22 mouse cellular contexts compared by ENCODE assay signal in the genomic region with DNA sequence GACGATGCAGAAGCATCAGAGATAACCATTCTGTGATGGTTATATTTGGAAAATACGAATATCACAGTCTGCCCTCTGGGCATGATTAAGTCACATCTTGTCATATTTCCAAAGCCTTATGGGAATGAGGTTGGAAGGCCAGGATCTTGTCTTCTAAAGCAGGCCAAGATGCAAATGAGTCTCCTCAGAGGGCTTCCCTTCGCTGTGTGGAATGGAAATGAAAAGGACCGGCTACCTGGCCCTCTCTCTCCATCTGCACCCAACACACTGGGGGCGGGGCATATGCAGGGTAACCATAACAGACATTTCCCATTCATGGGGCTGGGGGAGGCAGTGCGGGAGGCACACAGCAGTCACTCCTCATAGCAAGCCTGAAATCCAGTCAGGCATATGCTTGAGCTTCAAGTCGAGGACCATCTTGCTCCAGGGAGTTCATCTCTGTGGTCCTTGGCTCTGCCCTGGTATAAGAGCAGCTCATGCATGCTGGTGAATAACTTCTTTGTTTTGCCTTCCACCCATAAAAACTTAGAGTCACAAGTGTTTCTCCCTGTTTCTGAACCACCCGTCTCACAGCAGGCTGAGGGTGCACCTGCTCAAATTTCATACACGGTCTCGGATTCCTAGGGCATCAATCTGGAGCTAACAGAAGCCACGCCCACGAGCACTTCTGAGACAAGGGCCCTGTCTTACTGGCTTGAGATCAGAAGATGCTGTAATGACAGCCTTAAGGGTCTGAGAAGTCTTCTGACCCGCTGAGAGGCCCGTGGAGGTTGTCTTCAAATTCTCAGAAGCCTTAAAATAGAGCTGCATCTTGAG.
A peak's percentile ranks its signal among the peaks of the same experiment; 100 is the strongest.
DNase-seq lines count a peak whose midpoint lies in the region; ATAC-seq lines count a peak whose summit lies in the region.
"Had no signal": no experiment of that assay in that cellular context is flagged by ENCODE, and none has a peak within 500 bp of the region (broad histone marks: within the 10 kb centered on the region; RNA-seq: fewer than 3 reads in every experiment).

No protein-coding gene starts in this region.

- H3K9me3 ChIP-seq in kidney, embryonic 14.5 days (ENCODE audit: control insufficient read depth, low read length) = no peaks in the 10 kb centered on the region
- no peaks in the 10 kb centered on the region for H3K9me3 ChIP-seq in lung, embryonic 16.5 days (ENCODE audit: control insufficient read depth, low read length)
- H3K9me3 ChIP-seq: hindbrain, embryonic 12.5 days; liver, embryonic 12.5 days; neural tube, embryonic 13.5 days had no signal

- no peak overlapping the region for H3K4me3 ChIP-seq in kidney, embryonic 14.5 days (ENCODE audit: low read length)
- H3K4me3 ChIP-seq in lung, embryonic 16.5 days (ENCODE audit: low read length) = no peak overlapping the region
- H3K4me3 ChIP-seq: hindbrain, embryonic 12.5 days; layer of hippocampus, adult 2 months; liver, embryonic 12.5 days; neural tube, embryonic 13.5 days had no signal

- H3K9ac ChIP-seq in kidney, embryonic 14.5 days (ENCODE audit: low read depth, low read length) = no peak overlapping the region
- no peak overlapping the region for H3K9ac ChIP-seq in lung, embryonic 16.5 days (ENCODE audit: low read length)
- H3K9ac ChIP-seq: hindbrain, embryonic 12.5 days; liver, embryonic 12.5 days; neural tube, embryonic 13.5 days had no signal

- no peaks in the 10 kb centered on the region for H3K36me3 ChIP-seq in kidney, embryonic 14.5 days (ENCODE audit: control insufficient read depth, insufficient read depth, low read length)
- H3K36me3 ChIP-seq in lung, embryonic 16.5 days (ENCODE audit: control insufficient read depth, insufficient read depth, low read length) = no peaks in the 10 kb centered on the region
- H3K36me3 ChIP-seq: hindbrain, embryonic 12.5 days; liver, embryonic 12.5 days; neural tube, embryonic 13.5 days had no signal

- peak overlapping the region; percentile 37; the same call in 1 of the 2 replicates for H3K27ac ChIP-seq in kidney, embryonic 14.5 days (ENCODE audit: low read depth, low read length)
- H3K27ac ChIP-seq in lung, embryonic 16.5 days (ENCODE audit: low read length) = no peak overlapping the region
- H3K27ac ChIP-seq: hindbrain, embryonic 12.5 days; layer of hippocampus, adult 2 months; liver, embryonic 12.5 days; neural tube, embryonic 13.5 days had no signal

- 0 out of 2 replicates have a peak, but pooled peaks cover 4% of the 10 kb centered on the region for H3K4me1 ChIP-seq in kidney, embryonic 14.5 days (ENCODE audit: control insufficient read depth, insufficient read depth, low read length)
- peaks cover 6% of the 10 kb centered on the region; the same call in 1 of the 2 replicates for H3K4me1 ChIP-seq in lung, embryonic 16.5 days (replicated peaks; ENCODE audit: control insufficient read depth, insufficient read depth, low read length)
- H3K4me1 ChIP-seq: liver, embryonic 12.5 days had no signal

- WGBS in kidney, embryonic 14.5 days = 39% methylated on average over 14 of the region's 14 CpGs
- WGBS in lung, embryonic 16.5 days = 41% methylated on average over 14 of the region's 14 CpGs

- peak; percentile 54; the same call in 1 of the 2 replicates for ATAC-seq in kidney, embryonic 14.5 days (ENCODE audit: low FRiP score, low TSS enrichment)
- ATAC-seq in lung, embryonic 16.5 days (ENCODE audit: low read depth) = peak; percentile 25; the same call in 1 of the 2 replicates
- ATAC-seq: forebrain, embryonic 14.5 days; inflammation-experienced regulatory T-cells, adult 6 months; liver, embryonic 12.5 days; lung, postnatal 0 days had no signal

- H3K4me2 ChIP-seq in kidney, embryonic 14.5 days (replicated peaks; ENCODE audit: low read depth, low read length) = no peak overlapping the region
- H3K4me2 ChIP-seq in lung, embryonic 16.5 days (ENCODE audit: low read depth, low read length) = no peak overlapping the region
- H3K4me2 ChIP-seq: heart, embryonic 11.5 days; hindbrain, embryonic 12.5 days; liver, embryonic 12.5 days; neural tube, embryonic 13.5 days had no signal

- no peak for DNase-seq in kidney, postnatal 14 days
- no peak for DNase-seq in lung, postnatal 36 days
- peak; percentile 47 for DNase-seq in embryo, embryonic 11 days
- peak; percentile 46 for DNase-seq in forelimb bud, embryonic 11.5 days (ENCODE audit: low read depth, low spot score)
- no peak for DNase-seq in adrenal gland, adult 2 months
- DNase-seq: cerebellum, adult 8-10 months; heart, postnatal 10 days; kidney, adult 9 months; layer of hippocampus, postnatal 36 days; right cerebral cortex, postnatal 14 days; spleen, adult 18-20 months; thymus, postnatal 36 days had no signal

- no peaks in the 10 kb centered on the region for H3K27me3 ChIP-seq in kidney, embryonic 14.5 days (ENCODE audit: control insufficient read depth, insufficient read depth, low read length)
- no peaks in the 10 kb centered on the region for H3K27me3 ChIP-seq in lung, embryonic 16.5 days (ENCODE audit: control insufficient read depth, insufficient read depth, low read depth, low read length)
- H3K27me3 ChIP-seq: hindbrain, embryonic 12.5 days; liver, embryonic 12.5 days; neural tube, embryonic 13.5 days had no signal

Comparison
In these comparisons a context has a peak if more than half of its experiments do, and no peak if none do; other contexts are left out.
1. DNase-seq: peak in embryo, embryonic 11 days (single experiment) and forelimb bud, embryonic 11.5 days (single experiment); none in kidney, postnatal 14 days (single experiment), lung, postnatal 36 days (single experiment) and adrenal gland, adult 2 months (single experiment).